Mouse (Mus musculus): ENCODE measurements at regions not wholly inside any gene's neighbourhood (a gene's known extent, or its start where the extent isn't known, plus 50 kb on each side); places are given as distances from the start of the nearest gene placed in this dataset.

DNA sequence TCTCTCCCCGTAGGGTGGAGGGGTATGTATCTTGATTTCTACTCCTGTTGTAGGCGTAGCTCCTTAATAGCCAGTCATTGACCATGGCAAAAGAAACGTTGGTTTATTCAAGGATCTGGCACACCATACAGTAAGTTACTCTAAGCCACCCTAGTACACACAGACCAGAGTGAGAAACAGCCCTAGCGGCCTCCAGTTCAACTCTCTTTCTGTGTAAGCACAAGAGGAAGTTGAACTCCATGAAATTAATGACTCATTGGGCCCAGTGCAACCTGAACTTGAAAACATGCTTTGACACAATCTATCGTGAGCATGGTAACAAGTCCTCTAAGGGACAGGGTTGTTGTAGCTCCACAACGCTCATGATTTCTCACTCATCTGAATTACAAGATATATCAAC, 96.6 kb downstream of the Trib2 start:
- Histone ChIP-seq H3K36me3 (ENCODE audit: control insufficient read depth, insufficient read depth, low read length) (no peaks in the 10 kb centered on the region), H3K9ac (ENCODE audit: low read depth, low read length, severe bottlenecking) (no peak overlapping the region), H3K4me1 (ENCODE audit: control insufficient read depth, insufficient read depth, low read length) (peaks cover 4% of the 10 kb centered on the region), H3K4me3 (replicated peaks; ENCODE audit: low read length) (no peak overlapping the region), H3K27me3 (ENCODE audit: control insufficient read depth, insufficient read depth, low read length) (no peaks in the 10 kb centered on the region), H3K4me2 (replicated peaks; ENCODE audit: low read depth, low read length, severe bottlenecking) (no peak overlapping the region), H3K27ac (replicated peaks; ENCODE audit: low read depth, low read length) (no peak overlapping the region), H3K9me3 (ENCODE audit: control insufficient read depth, low read length) (no peaks in the 10 kb centered on the region)
- no peak for TF ChIP-seq POLR2A (IDR thresholded peaks at IDR 0.05; ENCODE audit: borderline replicate concordance, extremely low read depth, insufficient read depth, insufficient read length)
- 79% methylated on average over 6 of the region's 6 CpGs for WGBS
- ATAC-seq (ENCODE audit: low FRiP score, low read depth), result no peak
- DNase-seq (ENCODE audit: low spot score), result no peak

DNA sequence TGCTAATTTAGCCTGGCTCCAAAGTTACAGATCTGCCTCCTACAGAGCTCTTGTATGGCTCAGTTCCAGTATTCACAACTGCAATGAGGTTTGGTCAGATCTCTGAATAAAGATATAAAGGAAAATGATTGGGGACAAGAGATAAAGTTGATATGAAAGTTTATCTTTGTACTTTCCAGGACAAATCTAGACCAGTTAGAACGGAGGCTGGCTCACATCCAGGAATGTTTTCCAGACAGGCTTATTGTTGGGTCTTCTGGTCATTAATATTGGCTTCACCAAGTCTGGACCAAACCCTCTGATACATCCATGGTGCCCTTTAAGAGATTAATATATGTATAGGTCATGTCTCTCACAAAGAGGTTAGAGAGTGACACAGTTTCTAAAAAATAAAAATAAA, 97.9 kb downstream of the Trib2 start:
- ATAC-seq (ENCODE audit: low FRiP score, low read depth) (no peak), DNase-seq (ENCODE audit: low spot score) (no peak)
- Histone ChIP-seq H3K4me3 (replicated peaks; ENCODE audit: low read length) (no peak overlapping the region), H3K27ac (replicated peaks; ENCODE audit: low read depth, low read length) (no peak overlapping the region), H3K36me3 (ENCODE audit: control insufficient read depth, insufficient read depth, low read length) (no peaks in the 10 kb centered on the region), H3K4me1 (ENCODE audit: control insufficient read depth, insufficient read depth, low read length) (peaks cover 4% of the 10 kb centered on the region; the same call in 1 of the 2 replicates), H3K9me3 (ENCODE audit: control insufficient read depth, low read length) (no peaks in the 10 kb centered on the region), H3K9ac (ENCODE audit: low read depth, low read length, severe bottlenecking) (no peak overlapping the region), H3K27me3 (ENCODE audit: control insufficient read depth, insufficient read depth, low read length) (no peaks in the 10 kb centered on the region), H3K4me2 (replicated peaks; ENCODE audit: low read depth, low read length, severe bottlenecking) (no peak overlapping the region)
- 68% methylated on average over 1 of the region's 1 CpGs for WGBS
- no peak for TF ChIP-seq POLR2A (IDR thresholded peaks at IDR 0.05; ENCODE audit: borderline replicate concordance, extremely low read depth, insufficient read depth, insufficient read length)

DNA sequence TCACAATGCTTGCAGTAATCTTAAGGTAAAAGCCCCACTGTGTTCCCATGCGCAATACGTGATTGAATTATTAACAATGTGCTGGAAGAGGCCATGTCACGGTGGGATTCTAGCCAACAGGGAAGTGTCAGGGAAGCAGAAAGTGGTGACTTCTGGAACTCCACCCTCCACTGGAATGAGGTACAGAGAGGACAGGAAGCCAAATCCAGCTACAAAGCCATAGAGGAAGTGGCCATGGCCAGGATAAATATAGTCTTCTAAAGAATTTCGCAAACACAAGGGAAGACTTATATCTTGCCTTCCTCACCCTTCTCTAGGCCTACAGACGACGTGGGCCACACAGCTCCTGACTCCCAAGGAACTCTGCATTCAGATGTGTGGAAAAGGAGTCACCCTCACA, 98.7 kb downstream of the Trib2 start:
- Histone ChIP-seq H3K36me3 (ENCODE audit: control insufficient read depth, insufficient read depth, low read length) (no peaks in the 10 kb centered on the region), H3K27ac (replicated peaks; ENCODE audit: low read depth, low read length) (no peak overlapping the region), H3K4me3 (replicated peaks; ENCODE audit: low read length) (no peak overlapping the region), H3K4me1 (ENCODE audit: control insufficient read depth, insufficient read depth, low read length) (no peaks in the 10 kb centered on the region), H3K4me2 (replicated peaks; ENCODE audit: low read depth, low read length, severe bottlenecking) (no peak overlapping the region), H3K27me3 (ENCODE audit: control insufficient read depth, insufficient read depth, low read length) (no peaks in the 10 kb centered on the region), H3K9ac (ENCODE audit: low read depth, low read length, severe bottlenecking) (no peak overlapping the region), H3K9me3 (ENCODE audit: control insufficient read depth, low read length) (no peaks in the 10 kb centered on the region)
- DNase-seq (ENCODE audit: low spot score) (peak; percentile 5), ATAC-seq (ENCODE audit: low FRiP score, low read depth) (no peak)
- no peak for TF ChIP-seq POLR2A (IDR thresholded peaks at IDR 0.05; ENCODE audit: borderline replicate concordance, extremely low read depth, insufficient read depth, insufficient read length)
- 77% methylated on average over 6 of the region's 6 CpGs for WGBS

DNA sequence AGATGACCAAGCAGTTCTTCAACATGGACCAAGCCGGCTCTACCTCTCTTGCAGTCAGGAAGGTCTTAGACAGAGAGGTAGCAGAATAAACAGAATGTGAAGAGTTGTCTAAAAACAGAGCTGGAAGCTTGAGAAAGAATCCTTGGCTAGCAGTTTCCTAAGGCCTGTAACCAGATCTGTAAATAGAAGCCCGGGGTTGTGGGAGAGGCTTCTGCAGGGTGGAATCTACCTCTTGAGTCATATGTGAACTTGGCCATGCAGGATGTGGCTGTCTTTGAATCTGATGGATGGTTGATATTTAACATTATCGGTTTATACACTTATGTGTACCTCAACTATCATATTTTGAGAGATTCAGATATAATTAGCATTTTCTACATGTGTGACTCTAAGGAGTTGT, 99.4 kb downstream of the Trib2 start:
- no peak overlapping the region for H3K27ac ChIP-seq (replicated peaks; ENCODE audit: low read depth, low read length)
- TF ChIP-seq POLR2A (IDR thresholded peaks at IDR 0.05; ENCODE audit: borderline replicate concordance, extremely low read depth, insufficient read depth, insufficient read length), result no peak
- no peak for ATAC-seq (ENCODE audit: low FRiP score, low read depth)
- no peak overlapping the region for H3K9ac ChIP-seq (ENCODE audit: low read depth, low read length, severe bottlenecking)
- WGBS, result 82% methylated on average over 3 of the region's 3 CpGs
- H3K9me3 ChIP-seq (ENCODE audit: control insufficient read depth, low read length), result no peaks in the 10 kb centered on the region
- H3K4me1 ChIP-seq (ENCODE audit: control insufficient read depth, insufficient read depth, low read length), result no peaks in the 10 kb centered on the region
- no peaks in the 10 kb centered on the region for H3K36me3 ChIP-seq (ENCODE audit: control insufficient read depth, insufficient read depth, low read length)
- DNase-seq (ENCODE audit: low spot score), result no peak
- no peak overlapping the region for H3K4me3 ChIP-seq (replicated peaks; ENCODE audit: low read length)
- no peak overlapping the region for H3K4me2 ChIP-seq (replicated peaks; ENCODE audit: low read depth, low read length, severe bottlenecking)
- H3K27me3 ChIP-seq (ENCODE audit: control insufficient read depth, insufficient read depth, low read length), result no peaks in the 10 kb centered on the region

DNA sequence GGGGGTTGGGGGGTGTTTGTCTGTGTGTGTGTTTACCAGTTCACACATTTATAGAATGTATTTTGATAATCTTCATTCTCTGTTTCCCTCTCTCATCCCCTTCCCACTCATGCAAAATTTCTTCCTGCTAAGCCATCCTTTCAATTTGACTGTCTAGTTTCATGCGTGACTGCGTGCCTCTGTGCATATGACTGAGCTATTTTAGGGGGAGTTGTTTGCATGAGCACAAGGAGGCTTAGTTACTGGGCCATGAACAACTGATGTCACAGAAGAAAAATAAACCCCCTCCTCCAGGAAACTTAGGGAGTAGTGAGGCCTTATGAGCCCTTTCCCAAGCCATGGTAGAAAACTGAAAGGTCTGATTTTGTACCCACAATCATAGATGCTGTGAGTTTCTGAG, 103.1 kb downstream of the Trib2 start:
- TF ChIP-seq POLR2A (IDR thresholded peaks at IDR 0.05; ENCODE audit: borderline replicate concordance, extremely low read depth, insufficient read depth, insufficient read length), result no peak
- Histone ChIP-seq H3K27me3 (ENCODE audit: control insufficient read depth, insufficient read depth, low read length) (no peaks in the 10 kb centered on the region), H3K36me3 (ENCODE audit: control insufficient read depth, insufficient read depth, low read length) (no peaks in the 10 kb centered on the region), H3K9ac (ENCODE audit: low read depth, low read length, severe bottlenecking) (no peak overlapping the region), H3K27ac (replicated peaks; ENCODE audit: low read depth, low read length) (no peak overlapping the region), H3K4me2 (replicated peaks; ENCODE audit: low read depth, low read length, severe bottlenecking) (no peak overlapping the region), H3K4me1 (ENCODE audit: control insufficient read depth, insufficient read depth, low read length) (no peaks in the 10 kb centered on the region), H3K9me3 (ENCODE audit: control insufficient read depth, low read length) (no peaks in the 10 kb centered on the region), H3K4me3 (replicated peaks; ENCODE audit: low read length) (no peak overlapping the region)
- DNase-seq (ENCODE audit: low spot score) (no peak), ATAC-seq (ENCODE audit: low FRiP score, low read depth) (no peak)
- WGBS, result 84% methylated on average over 2 of the region's 2 CpGs

DNA sequence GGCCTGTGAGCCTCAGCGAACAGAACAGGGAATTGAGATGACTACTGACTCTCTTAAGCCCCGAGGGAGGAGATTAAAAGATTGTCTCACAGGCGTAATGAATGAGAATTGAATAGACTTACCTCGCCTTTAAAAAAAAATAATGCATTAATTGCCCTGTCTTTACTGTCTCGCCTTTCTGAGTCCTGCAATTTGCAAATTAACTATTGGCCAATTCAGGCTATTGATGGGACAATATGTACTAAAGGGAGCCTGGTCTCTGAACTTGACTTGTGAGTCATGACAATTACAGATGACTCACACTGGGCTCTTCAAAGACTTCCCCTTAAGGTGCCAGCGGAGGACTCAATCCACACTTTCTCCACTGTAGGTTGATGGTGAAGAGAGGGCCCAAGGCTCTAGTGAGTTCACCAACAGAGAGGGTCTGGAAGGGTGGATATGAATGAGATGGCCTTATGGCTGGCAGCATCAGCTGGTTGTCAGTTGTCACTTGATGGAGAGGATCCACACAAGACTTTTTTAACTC, 109.1 kb downstream of the Trib2 start:
- no peaks in the 10 kb centered on the region for H3K36me3 ChIP-seq (ENCODE audit: control insufficient read depth, insufficient read depth, low read length)
- no peak for TF ChIP-seq POLR2A (IDR thresholded peaks at IDR 0.05; ENCODE audit: borderline replicate concordance, extremely low read depth, insufficient read depth, insufficient read length)
- no peak overlapping the region for H3K27ac ChIP-seq (replicated peaks; ENCODE audit: low read depth, low read length)
- no peak overlapping the region for H3K9ac ChIP-seq (ENCODE audit: low read depth, low read length, severe bottlenecking)
- H3K4me3 ChIP-seq (replicated peaks; ENCODE audit: low read length), result no peak overlapping the region
- no peaks in the 10 kb centered on the region for H3K27me3 ChIP-seq (ENCODE audit: control insufficient read depth, insufficient read depth, low read length)
- no peak overlapping the region for H3K4me2 ChIP-seq (replicated peaks; ENCODE audit: low read depth, low read length, severe bottlenecking)
- no peaks in the 10 kb centered on the region for H3K9me3 ChIP-seq (ENCODE audit: control insufficient read depth, low read length)
- WGBS, result 81% methylated on average over 6 of the region's 6 CpGs
- no peak for DNase-seq (ENCODE audit: low spot score)
- no peak for ATAC-seq (ENCODE audit: low FRiP score, low read depth)
- peaks cover 5% of the 10 kb centered on the region for H3K4me1 ChIP-seq (ENCODE audit: control insufficient read depth, insufficient read depth, low read length)

Measured in limb, embryonic 14.5 days (tissue).